Mouse (Mus musculus) forebrain, embryonic 13.5 days (tissue): ENCODE results near the gene Sbf2. TPM values are rescaled to one million over a fixed set of nuclear protein-coding genes. Genes with fewer than 3 reads are reported as not detected.
"Not testable (repeated sequence)": the region's sequence is repeated elsewhere in the genome, so short reads cannot be mapped to it uniquely, and the experiment has no call there.

Experiments used
- ATAC-seq: fragments of 200-750 bp; cut with Nextera tagmentation; 2 replicates; pipeline ENCODE4 v1.8.0; 2017
- H3K27ac ChIP-seq: fragments of 300-500 bp; sonication (generic); 2 replicates; pipeline ENCODE4 v1.5.1; 2015; ENCODE audit warnings: inconsistent platforms, mild to moderate bottlenecking, moderate library complexity
- H3K27me3 ChIP-seq: fragments of 300-500 bp; sonication (generic); 2 replicates; pipeline ENCODE4 v1.6.1; 2015; ENCODE audit warnings: mild to moderate bottlenecking, inconsistent platforms
- H3K36me3 ChIP-seq: fragments of 300-500 bp; sonication (generic); 2 replicates; pipeline ENCODE4 v1.6.1; 2015; ENCODE audit warnings: mild to moderate bottlenecking, inconsistent platforms; ENCODE audit not compliant: poor library complexity, severe bottlenecking
- H3K4me1 ChIP-seq: fragments of 300-500 bp; sonication (generic); 2 replicates; pipeline ENCODE4 v1.6.1; 2015; ENCODE audit warnings: inconsistent platforms
- H3K4me2 ChIP-seq: fragments of 300-500 bp; sonication (generic); 2 replicates; pipeline ENCODE4 v1.6.1; 2015; ENCODE audit warnings: inconsistent platforms, mild to moderate bottlenecking, moderate library complexity
- H3K4me3 ChIP-seq: fragments of 300-500 bp; sonication (generic); 2 replicates; pipeline ENCODE4 v1.5.1; 2015; ENCODE audit warnings: mild to moderate bottlenecking, inconsistent platforms
- H3K9ac ChIP-seq: fragments of 300-500 bp; sonication (generic); 2 replicates; pipeline ENCODE4 v1.6.1; 2015; ENCODE audit warnings: mild to moderate bottlenecking, inconsistent platforms
- H3K9me3 ChIP-seq: fragments of 300-500 bp; sonication (generic); replicated peaks from 2 replicates; pipeline ENCODE4 v1.6.1; 2016; ENCODE audit warnings: inconsistent platforms
- whole genome bisulfite sequencing: fragments of 180-500 bp; shearing (Covaris S2); methylation state at CpG from one replicate; pipeline ENCODE4 v1.1.7; 2015; 5-methylcytosine and 5-hydroxymethylcytosine counted together
- polyA plus RNA-seq: library from polyadenylated mRNA; unstranded; fragments of >200 nt; fragmentation: Nextera tagmentation; extraction: Ambion mirVana; gene quantifications from 2 replicates; pipeline ENCODE4 v1.2.1, GENCODE M21; 2015

The Sbf2 gene
- polyA plus RNA-seq, 1 experiment from 2014 or later = 51.8 TPM

DNA sequence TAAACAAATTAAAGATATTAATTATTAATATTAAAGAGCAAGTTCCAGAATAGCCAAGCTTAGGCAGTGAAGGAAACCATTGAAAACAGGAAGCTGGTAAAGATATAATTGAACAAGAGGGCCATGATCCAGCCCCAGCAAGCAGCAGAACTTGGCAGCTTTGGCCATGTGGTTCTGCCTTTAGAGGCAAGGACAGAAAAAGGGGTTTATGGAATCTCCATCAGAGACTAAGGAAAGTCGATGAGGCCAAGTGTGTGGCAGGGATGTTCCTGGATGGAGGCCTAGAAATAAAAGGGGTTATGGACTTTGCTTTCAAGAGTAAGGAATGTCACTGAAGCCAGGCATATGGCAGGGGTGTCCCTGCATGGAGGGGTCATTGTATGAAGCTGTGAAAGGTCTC is 198.4 kb downstream of the Sbf2 start:
- WGBS = 91% methylated on average over 1 of the region's 1 CpGs
- H3K9ac ChIP-seq = no peak overlapping the region
- ATAC-seq = no peak
- no peak overlapping the region for H3K27ac ChIP-seq
- no peak overlapping the region for H3K4me2 ChIP-seq
- no peak overlapping the region for H3K4me3 ChIP-seq
- no peaks in the 10 kb centered on the region for H3K4me1 ChIP-seq
- H3K27me3 ChIP-seq = no peaks in the 10 kb centered on the region
- no peaks in the 10 kb centered on the region for H3K9me3 ChIP-seq
- peaks cover 26% of the 10 kb centered on the region for H3K36me3 ChIP-seq

DNA sequence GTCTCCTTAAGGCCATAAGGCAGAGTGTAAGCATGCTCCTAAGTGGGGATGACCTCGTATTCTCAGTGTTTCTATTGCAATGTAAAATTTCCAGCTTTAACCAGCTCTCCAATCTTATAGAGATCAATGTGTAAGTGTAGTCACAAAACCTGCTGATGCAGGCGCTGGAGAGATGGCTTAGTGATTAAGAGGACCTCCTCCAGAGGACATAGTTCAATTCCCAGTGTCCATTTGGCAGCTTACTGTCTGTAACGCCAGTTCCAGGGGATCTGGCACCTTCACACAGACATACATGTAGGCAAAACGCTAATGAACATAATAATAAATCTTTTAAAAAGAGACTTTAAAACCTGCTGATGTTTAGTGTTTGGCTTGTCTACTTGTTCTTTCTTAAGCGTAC is 200.4 kb downstream of the Sbf2 start:
- Histone ChIP-seq H3K4me3 (no peak overlapping the region), H3K4me1 (no peaks in the 10 kb centered on the region), H3K9ac (no peak overlapping the region), H3K36me3 (peaks cover 23% of the 10 kb centered on the region), H3K27ac (no peak overlapping the region), H3K4me2 (no peak overlapping the region), H3K9me3 (no peaks in the 10 kb centered on the region), H3K27me3 (no peaks in the 10 kb centered on the region)
- 86% methylated on average over 5 of the region's 5 CpGs for WGBS
- ATAC-seq = no peak

DNA sequence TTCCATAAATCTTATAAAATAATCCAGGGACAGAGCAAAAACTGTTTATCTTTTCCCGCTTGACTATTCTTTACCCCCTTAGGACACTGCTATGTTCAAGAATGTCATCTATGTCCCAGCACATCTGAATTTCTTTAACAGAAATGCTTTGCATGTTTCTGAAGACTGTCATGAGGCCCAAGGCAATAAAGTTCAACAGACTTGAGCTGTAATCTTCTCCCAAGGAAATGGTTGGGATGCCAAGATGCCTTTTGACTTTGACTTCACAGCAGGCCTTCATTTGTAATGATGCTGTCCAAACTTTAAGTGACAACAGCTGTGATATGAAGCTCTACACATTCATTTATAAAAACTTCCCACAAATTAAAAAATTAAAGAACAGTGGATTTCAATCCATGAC is 212.6 kb downstream of the Sbf2 start:
- H3K4me1 ChIP-seq = no peaks in the 10 kb centered on the region
- H3K4me3 ChIP-seq = no peak overlapping the region
- H3K27me3 ChIP-seq = no peaks in the 10 kb centered on the region
- no peak overlapping the region for H3K4me2 ChIP-seq
- no peaks in the 10 kb centered on the region for H3K9me3 ChIP-seq
- no peak for ATAC-seq
- H3K36me3 ChIP-seq = peaks cover 12% of the 10 kb centered on the region; the same call in 1 of the 2 replicates
- no peak overlapping the region for H3K27ac ChIP-seq
- 93% methylated on average over 1 of the region's 1 CpGs for WGBS
- no peak overlapping the region for H3K9ac ChIP-seq

DNA sequence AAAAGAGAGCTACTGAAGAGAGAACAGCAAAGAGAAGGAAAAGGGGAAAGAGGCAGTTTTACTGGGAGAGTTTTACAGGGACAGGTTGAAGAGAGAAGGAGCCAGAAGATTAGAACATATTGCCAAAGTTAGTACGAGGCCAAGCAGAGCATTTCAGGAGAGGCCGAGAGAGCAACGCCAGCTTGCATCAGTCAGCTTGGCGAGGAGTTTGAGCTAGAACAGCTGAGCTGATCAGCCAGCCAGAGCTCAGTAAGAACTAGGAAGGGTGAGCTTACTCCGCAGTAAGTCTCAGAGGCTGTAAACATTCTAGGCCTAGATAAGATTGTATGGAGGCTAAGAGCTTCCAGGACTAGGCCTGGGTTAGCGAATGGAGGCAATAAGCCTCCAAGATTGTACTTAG is 222.1 kb downstream of the Sbf2 start:
- Histone ChIP-seq H3K36me3 (peaks cover 7% of the 10 kb centered on the region), H3K4me3 (no peak overlapping the region), H3K9me3 (no peaks in the 10 kb centered on the region), H3K27me3 (no peaks in the 10 kb centered on the region), H3K27ac (no peak overlapping the region), H3K4me1 (peaks cover 11% of the 10 kb centered on the region; the same call in 1 of the 2 replicates), H3K4me2 (no peak overlapping the region), H3K9ac (no peak overlapping the region)
- 94% methylated on average over 6 of the region's 6 CpGs for WGBS
- ATAC-seq = no peak

DNA sequence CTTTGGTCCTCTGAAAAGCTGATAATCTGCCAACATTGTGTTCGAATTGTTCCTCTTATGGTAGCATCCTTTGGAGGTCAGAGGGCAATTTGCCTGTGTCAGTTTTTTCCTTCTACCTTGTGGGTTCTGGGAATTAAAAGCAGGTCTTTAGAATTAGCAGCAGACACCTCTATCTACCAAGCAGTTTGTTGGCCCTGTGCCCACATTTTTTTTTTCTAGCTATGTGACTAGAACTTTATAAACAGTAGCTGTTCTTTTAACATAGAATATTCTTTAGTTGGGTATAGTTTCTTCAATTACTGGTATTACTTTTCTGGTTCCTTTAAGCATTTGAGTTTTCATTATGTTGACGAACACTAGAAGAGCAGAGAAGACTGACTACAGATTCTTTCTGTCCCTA is 223.1 kb downstream of the Sbf2 start:
- H3K9ac ChIP-seq = no peak overlapping the region
- no peak overlapping the region for H3K27ac ChIP-seq
- peaks cover 11% of the 10 kb centered on the region; the same call in 1 of the 2 replicates for H3K4me1 ChIP-seq
- no peaks in the 10 kb centered on the region for H3K27me3 ChIP-seq
- no peaks in the 10 kb centered on the region for H3K9me3 ChIP-seq
- WGBS = 95% methylated on average over 2 of the region's 2 CpGs
- peaks cover 3% of the 10 kb centered on the region; the same call in 1 of the 2 replicates for H3K36me3 ChIP-seq
- H3K4me3 ChIP-seq = no peak overlapping the region
- no peak for ATAC-seq
- no peak overlapping the region for H3K4me2 ChIP-seq

DNA sequence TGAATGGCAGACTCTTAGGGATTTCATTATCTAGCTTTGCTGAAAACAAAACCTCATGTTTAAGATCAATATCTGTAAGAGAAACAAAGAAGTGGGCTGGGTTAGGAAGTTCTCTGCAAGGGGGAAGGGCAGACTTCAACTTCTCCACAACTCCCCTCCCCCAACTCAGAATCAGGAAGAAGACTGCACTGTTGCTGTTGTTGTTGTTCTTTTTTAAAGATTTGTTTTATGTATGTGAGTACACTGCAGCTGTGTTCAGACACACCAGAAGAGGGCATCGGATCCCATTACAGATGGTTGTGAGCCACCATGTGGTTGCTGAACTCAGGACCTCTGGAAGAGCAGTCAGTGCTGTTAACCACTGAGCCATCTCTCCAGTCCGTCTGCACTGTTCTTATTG is 225.8 kb downstream of the Sbf2 start:
- H3K27me3 ChIP-seq, H3K9ac ChIP-seq, ATAC-seq, H3K36me3 ChIP-seq, H3K27ac ChIP-seq, H3K4me2 ChIP-seq, H3K9me3 ChIP-seq, H3K4me3 ChIP-seq: not testable (repeated sequence)
- peaks cover 11% of the 10 kb centered on the region; the same call in 1 of the 2 replicates for H3K4me1 ChIP-seq
- WGBS = 68% methylated on average over 2 of the region's 2 CpGs

DNA sequence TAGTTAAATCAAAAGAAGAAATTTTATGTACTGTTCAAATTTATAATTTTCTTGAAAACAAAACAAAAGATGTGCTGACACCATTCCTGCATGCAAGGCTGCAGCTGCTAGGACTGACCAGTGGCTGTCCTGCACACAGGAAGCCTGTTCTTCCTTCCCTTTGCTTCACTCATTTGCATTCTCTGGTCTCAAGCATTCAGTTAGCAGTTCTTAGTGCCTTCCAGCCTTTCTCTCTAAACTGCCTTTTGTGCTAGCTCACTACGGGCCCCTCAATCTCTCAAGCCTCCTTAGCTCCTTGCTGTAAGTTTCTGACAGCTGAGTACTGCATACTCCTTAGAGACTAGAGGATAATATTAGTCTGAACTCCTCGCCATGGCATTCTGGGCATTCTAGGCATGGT is 227.2 kb downstream of the Sbf2 start:
- H3K4me3 ChIP-seq = no peak overlapping the region
- ATAC-seq = no peak
- peaks cover 3% of the 10 kb centered on the region; the same call in 1 of the 2 replicates for H3K36me3 ChIP-seq
- H3K4me2 ChIP-seq = no peak overlapping the region
- no peaks in the 10 kb centered on the region for H3K9me3 ChIP-seq
- no peak overlapping the region for H3K9ac ChIP-seq
- no peaks in the 10 kb centered on the region for H3K27me3 ChIP-seq
- no peak overlapping the region for H3K27ac ChIP-seq
- H3K4me1 ChIP-seq = peaks cover 11% of the 10 kb centered on the region; the same call in 1 of the 2 replicates
- WGBS = 38% methylated on average over 2 of the region's 2 CpGs

DNA sequence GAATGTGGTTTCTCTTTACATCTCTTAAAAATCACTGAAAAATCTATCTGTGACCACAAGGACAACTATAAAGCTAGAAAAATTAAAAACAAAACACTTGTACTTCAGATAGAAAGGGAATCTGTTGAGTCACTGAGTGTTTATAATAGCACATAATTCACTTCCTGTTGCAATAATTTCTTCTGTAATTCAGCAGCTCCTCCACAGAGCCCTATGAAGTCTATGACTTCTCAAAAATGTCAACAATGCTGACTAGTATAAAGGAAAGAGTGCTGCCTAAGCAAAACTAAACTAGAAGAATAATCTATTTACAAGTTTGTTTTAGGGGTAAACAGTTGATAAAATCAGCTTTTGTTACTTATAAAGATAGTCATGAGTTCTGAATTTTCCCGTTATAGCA is 229.2 kb downstream of the Sbf2 start:
- no peak overlapping the region for H3K4me3 ChIP-seq
- 96% methylated on average over 1 of the region's 1 CpGs for WGBS

DNA sequence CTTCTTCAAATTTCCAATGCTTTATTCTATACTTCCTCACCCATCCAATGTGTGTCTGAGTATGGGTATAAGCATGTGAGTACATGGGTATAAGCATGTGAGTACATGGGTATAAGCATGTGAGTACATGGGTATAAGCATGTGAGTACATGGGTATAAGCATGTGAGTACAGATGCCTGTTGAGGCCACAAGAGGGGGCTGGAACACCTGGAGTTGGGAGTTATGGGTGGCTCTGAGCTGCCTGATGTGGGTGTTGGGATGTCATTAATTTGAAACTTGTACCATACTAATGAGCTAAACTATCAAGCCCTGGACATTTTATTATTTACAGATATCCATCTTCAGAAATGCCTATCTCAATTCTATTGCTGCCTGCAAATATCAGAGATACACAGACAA is 230.4 kb downstream of the Sbf2 start:
- Histone ChIP-seq H3K36me3 (no peaks in the 10 kb centered on the region), H3K4me1 (peaks cover 11% of the 10 kb centered on the region; the same call in 1 of the 2 replicates), H3K4me2 (no peak overlapping the region), H3K27me3 (no peaks in the 10 kb centered on the region), H3K27ac (no peak overlapping the region), H3K9me3 (no peaks in the 10 kb centered on the region), H3K9ac (no peak overlapping the region), H3K4me3 (no peak overlapping the region)
- no peak for ATAC-seq

More for the DNA sequence above, 229.2 kb downstream of the Sbf2 start:
- no peak overlapping the region for H3K27ac ChIP-seq
- ATAC-seq = no peak
- H3K27me3 ChIP-seq = no peaks in the 10 kb centered on the region
- H3K9ac ChIP-seq = no peak overlapping the region
- H3K36me3 ChIP-seq = no peaks in the 10 kb centered on the region
- peaks cover 11% of the 10 kb centered on the region; the same call in 1 of the 2 replicates for H3K4me1 ChIP-seq
- no peaks in the 10 kb centered on the region for H3K9me3 ChIP-seq
- no peak overlapping the region for H3K4me2 ChIP-seq

DNA sequence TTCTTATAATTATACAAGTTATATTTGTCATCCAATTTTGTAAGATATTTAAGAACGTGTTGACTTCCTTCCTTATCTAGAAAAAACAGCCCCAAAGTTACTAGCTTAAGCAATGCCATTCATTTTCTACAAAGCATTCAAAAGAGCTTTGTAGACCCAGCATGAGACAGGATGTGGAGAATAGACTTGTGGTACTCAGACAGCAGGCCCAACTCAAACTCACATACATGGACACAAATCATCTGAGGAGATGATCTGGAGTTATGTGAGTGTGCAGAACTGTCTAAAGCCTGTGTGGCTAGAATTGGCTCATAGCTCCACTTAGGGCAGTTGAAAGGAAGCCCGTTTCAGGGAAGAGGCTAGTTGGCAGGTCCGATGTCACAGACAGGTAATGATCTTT is 233.1 kb downstream of the Sbf2 start:
- H3K27me3 ChIP-seq = no peaks in the 10 kb centered on the region
- H3K4me1 ChIP-seq = no peaks in the 10 kb centered on the region
- WGBS = 92% methylated on average over 3 of the region's 3 CpGs
- H3K36me3 ChIP-seq = no peaks in the 10 kb centered on the region
- H3K4me2 ChIP-seq = no peak overlapping the region
- H3K9me3 ChIP-seq = no peaks in the 10 kb centered on the region
- no peak for ATAC-seq
- no peak overlapping the region for H3K27ac ChIP-seq
- H3K9ac ChIP-seq = no peak overlapping the region
- H3K4me3 ChIP-seq = no peak overlapping the region

DNA sequence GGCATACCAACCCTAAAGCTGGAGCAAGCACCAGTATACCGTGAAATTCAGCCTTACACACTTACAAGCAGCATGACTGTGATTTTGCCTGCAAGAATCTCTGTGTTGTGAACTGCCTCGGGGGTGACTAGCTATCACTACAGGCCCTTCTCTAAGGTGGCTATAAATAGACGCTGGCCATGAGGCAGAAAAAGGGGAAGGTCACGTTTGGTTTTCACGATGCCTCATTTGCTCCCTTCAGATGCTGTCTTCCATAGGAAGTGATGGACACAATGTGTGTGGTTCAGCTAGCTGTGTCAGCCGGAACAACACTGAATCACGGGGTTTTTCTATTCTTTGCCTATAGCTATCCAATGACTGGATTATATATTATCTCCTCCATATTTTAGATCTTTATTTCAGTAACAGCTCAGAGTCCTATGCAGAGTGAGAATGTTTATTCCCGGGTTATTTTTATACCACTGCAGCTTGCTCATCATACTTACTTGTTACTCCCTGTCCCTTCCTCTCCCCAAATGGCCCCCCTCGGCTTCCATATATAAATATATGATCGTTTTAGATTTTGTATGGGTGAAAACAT is 235.3 kb downstream of the Sbf2 start:
- no peak overlapping the region for H3K4me2 ChIP-seq
- H3K4me3 ChIP-seq = no peak overlapping the region
- H3K9me3 ChIP-seq = no peaks in the 10 kb centered on the region
- H3K4me1 ChIP-seq = no peaks in the 10 kb centered on the region
- 87% methylated on average over 10 of the region's 10 CpGs for WGBS
- no peak overlapping the region for H3K9ac ChIP-seq
- H3K27me3 ChIP-seq = no peaks in the 10 kb centered on the region
- ATAC-seq = no peak
- peaks cover 13% of the 10 kb centered on the region for H3K36me3 ChIP-seq
- no peak overlapping the region for H3K27ac ChIP-seq

DNA sequence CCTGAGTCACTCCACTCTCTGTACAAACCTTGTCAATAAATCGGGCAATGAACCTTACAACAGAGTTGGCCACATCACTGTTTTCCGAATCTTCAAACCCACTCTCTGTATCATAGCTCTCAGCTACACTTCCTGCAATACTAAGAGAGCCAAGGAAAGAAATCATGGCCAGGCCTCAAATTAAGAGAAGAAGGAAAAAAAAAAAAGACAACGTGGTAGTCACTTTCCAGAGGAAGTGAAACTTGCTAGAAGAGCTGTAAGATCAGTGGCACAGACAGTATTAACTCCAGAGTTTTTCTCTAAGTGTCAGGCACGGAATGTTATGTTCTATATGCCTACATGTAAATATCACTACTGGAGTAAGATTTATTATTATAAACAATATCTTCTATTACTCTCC is 242.2 kb downstream of the Sbf2 start:
- Histone ChIP-seq H3K27ac (no peak overlapping the region), H3K4me2 (no peak overlapping the region), H3K36me3 (peaks cover 50% of the 10 kb centered on the region), H3K9ac (no peak overlapping the region), H3K9me3 (no peaks in the 10 kb centered on the region), H3K27me3 (no peaks in the 10 kb centered on the region), H3K4me1 (no peaks in the 10 kb centered on the region), H3K4me3 (no peak overlapping the region)
- ATAC-seq = no peak
- WGBS = 92% methylated on average over 4 of the region's 4 CpGs

DNA sequence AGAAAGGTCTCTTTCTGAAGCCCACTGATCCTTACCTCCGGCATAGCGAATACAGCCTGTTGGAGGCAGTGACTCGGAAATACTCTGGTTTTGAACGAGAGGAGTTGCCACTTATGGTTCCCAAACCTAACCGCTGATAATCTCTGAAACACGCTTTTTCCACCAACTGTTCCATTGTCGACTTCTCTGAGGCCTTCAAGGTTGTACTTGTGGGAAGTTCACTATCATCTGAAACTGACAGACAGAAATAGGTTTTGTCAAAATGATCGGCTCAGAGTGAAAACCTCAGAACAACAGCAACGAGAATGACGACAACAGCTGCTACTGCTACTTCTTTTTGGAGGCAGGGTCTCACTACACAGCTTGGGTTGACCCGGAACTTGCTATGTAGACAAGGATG is 252.7 kb downstream of the Sbf2 start:
- ATAC-seq = no peak
- 95% methylated on average over 11 of the region's 11 CpGs for WGBS
- no peaks in the 10 kb centered on the region for H3K4me1 ChIP-seq
- H3K27me3 ChIP-seq = no peaks in the 10 kb centered on the region
- H3K36me3 ChIP-seq = peaks cover 52% of the 10 kb centered on the region
- H3K4me2 ChIP-seq = no peak overlapping the region
- no peaks in the 10 kb centered on the region for H3K9me3 ChIP-seq
- no peak overlapping the region for H3K4me3 ChIP-seq
- no peak overlapping the region for H3K9ac ChIP-seq
- H3K27ac ChIP-seq = no peak overlapping the region
